In the genomic region with DNA sequence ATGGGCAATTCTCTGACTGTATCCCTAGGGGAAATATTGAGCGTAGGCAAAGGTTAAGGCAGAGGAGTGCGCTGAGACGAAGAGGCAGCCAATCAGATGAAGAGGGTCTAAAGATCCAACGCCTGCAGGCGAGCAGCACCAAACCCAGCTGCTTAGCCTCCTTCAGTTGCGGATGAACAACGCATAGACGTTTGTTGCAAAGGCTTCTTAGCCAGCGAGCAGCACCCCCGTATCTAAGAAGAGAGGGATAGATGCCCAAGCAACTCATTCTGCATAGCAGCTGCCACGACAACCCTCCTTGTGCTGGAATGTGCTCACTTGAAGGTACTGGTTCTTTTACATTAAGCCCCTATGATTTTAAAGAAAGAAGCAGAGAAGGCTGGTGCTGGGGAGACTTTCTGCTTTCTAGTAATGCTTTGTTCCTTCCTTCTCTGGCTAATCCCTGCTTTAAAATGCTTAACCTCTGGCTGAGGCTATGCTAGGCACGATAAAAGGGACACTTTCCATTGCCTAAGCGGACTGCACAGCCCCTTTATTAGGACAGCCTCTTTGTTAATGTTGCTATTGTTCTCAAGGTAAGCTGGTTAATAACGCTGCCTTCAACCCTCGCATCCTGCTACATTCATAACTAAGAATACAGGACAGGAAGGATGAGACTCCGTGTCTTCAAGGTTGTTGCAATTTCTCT, we compare ENCODE assay signal across 9 mouse cellular contexts. TPM values are rescaled to one million over a fixed set of nuclear protein-coding genes. Genes with fewer than 3 reads are reported as not detected.
A peak's percentile ranks its signal among the peaks of the same experiment; 100 is the strongest.
DNase-seq lines count a peak whose midpoint lies in the region; ATAC-seq and TF ChIP-seq lines count a peak whose summit lies in the region.
"Had no signal": no experiment of that assay in that cellular context is flagged by ENCODE, and none has a peak within 500 bp of the region (broad histone marks: within the 10 kb centered on the region; RNA-seq: fewer than 3 reads in every experiment).

A gene (plus strand): TSS at position 155 of the 688 bp plus-strand sequence.

- no peak for TF ChIP-seq CTCF in spleen, adult 2 months (IDR thresholded peaks at IDR 0.05; ENCODE audit: extremely low read depth, insufficient read depth, insufficient read length, insufficient replicate concordance)

- no peak for DNase-seq in spleen, adult 2 months (ENCODE audit: low read depth in 1 of 2, low spot score in 2 of 2)
- DNase-seq in spleen, adult 12 weeks (ENCODE audit: low spot score) = no peak
- DNase-seq in forebrain, embryonic 11.5 days (ENCODE audit: low spot score) = peak; percentile 59
- DNase-seq in layer of hippocampus, postnatal 36 days = peak; percentile 30 to 43
- DNase-seq in thymus, postnatal 10 days (ENCODE audit: low spot score in 2 of 2) = no peak
- DNase-seq in yolk sac, embryonic 10.5 days (ENCODE audit: low spot score) = no peak

- H3K27me3 ChIP-seq in spleen, adult 2 months (ENCODE audit: control insufficient read depth, insufficient read depth, low read length) = no peaks in the 10 kb centered on the region
- H3K27me3 ChIP-seq in forebrain, embryonic 11.5 days (ENCODE audit: control insufficient read depth, insufficient read depth, low read length) = no peaks in the 10 kb centered on the region
- H3K27me3 ChIP-seq in heart, embryonic 14.5 days (ENCODE audit: control insufficient read depth, insufficient read depth, low read length) = no peaks in the 10 kb centered on the region
- H3K27me3 ChIP-seq in neural tube, embryonic 13.5 days = no peaks in the 10 kb centered on the region
- H3K27me3 ChIP-seq: liver, embryonic 15.5 days had no signal

- H3K4me2 ChIP-seq in forebrain, embryonic 11.5 days (ENCODE audit: low read depth, low read length, severe bottlenecking) = peak within 1 kb of the TSS; percentile 46
- H3K4me2 ChIP-seq in heart, embryonic 14.5 days (ENCODE audit: low read length) = peak within 1 kb of the TSS; percentile 57
- H3K4me2 ChIP-seq in neural tube, embryonic 13.5 days = peak within 1 kb of the TSS; percentile 68
- H3K4me2 ChIP-seq: liver, embryonic 15.5 days had no signal

- peak within 1 kb of the TSS; percentile 48 for H3K9ac ChIP-seq in forebrain, embryonic 11.5 days (ENCODE audit: low read length)
- H3K9ac ChIP-seq in heart, embryonic 14.5 days (ENCODE audit: low read length) = peak within 1 kb of the TSS; percentile 39; the same call in 1 of the 2 replicates
- H3K9ac ChIP-seq in neural tube, embryonic 13.5 days = peak within 1 kb of the TSS; percentile 84
- H3K9ac ChIP-seq: liver, embryonic 15.5 days had no signal

- 56% methylated on average over 16 of the region's 16 CpGs for WGBS in spleen, adult 2 months
- WGBS in forebrain, embryonic 11.5 days = 3% methylated on average over 16 of the region's 16 CpGs
- WGBS in heart, embryonic 14.5 days = 26% methylated on average over 16 of the region's 16 CpGs
- WGBS in neural tube, embryonic 13.5 days = 8% methylated on average over 16 of the region's 16 CpGs

- no peaks in the 10 kb centered on the region for H3K9me3 ChIP-seq in forebrain, embryonic 11.5 days (ENCODE audit: control insufficient read depth, low read length)
- no peaks in the 10 kb centered on the region for H3K9me3 ChIP-seq in heart, embryonic 14.5 days (ENCODE audit: control insufficient read depth, low read length)
- no peaks in the 10 kb centered on the region for H3K9me3 ChIP-seq in neural tube, embryonic 13.5 days
- H3K9me3 ChIP-seq: liver, embryonic 15.5 days had no signal

- no peaks in the 10 kb centered on the region for H3K4me1 ChIP-seq in spleen, adult 2 months (ENCODE audit: control insufficient read depth, insufficient read depth, insufficient read length)
- H3K4me1 ChIP-seq in forebrain, embryonic 11.5 days (replicated peaks; ENCODE audit: control insufficient read depth, insufficient read depth, low read length) = peaks cover 4% of the 10 kb centered on the region; the same call in 1 of the 2 replicates
- H3K4me1 ChIP-seq in heart, embryonic 14.5 days (ENCODE audit: control insufficient read depth in 2 of 2, insufficient read depth in 2 of 2, low read length in 2 of 2) = peaks cover 2 to 5% of the 10 kb centered on the region in 2 experiments; a peak in 1 of 4 replicates
- peaks cover 19% of the 10 kb centered on the region for H3K4me1 ChIP-seq in neural tube, embryonic 13.5 days (replicated peaks)
- H3K4me1 ChIP-seq: liver, embryonic 15.5 days had no signal

- no peaks in the 10 kb centered on the region for H3K36me3 ChIP-seq in spleen, adult 2 months (ENCODE audit: control insufficient read depth, insufficient read depth, low read length)
- H3K36me3 ChIP-seq in forebrain, embryonic 11.5 days (ENCODE audit: control insufficient read depth, insufficient read depth, low read length) = no peaks in the 10 kb centered on the region
- H3K36me3 ChIP-seq in heart, embryonic 14.5 days (ENCODE audit: control insufficient read depth, insufficient read depth, low read length) = no peaks in the 10 kb centered on the region
- H3K36me3 ChIP-seq in neural tube, embryonic 13.5 days = no peaks in the 10 kb centered on the region
- H3K36me3 ChIP-seq: liver, embryonic 15.5 days had no signal

- H3K27ac ChIP-seq in spleen, adult 2 months (ENCODE audit: insufficient read depth, low read length) = no peak within 1 kb of the TSS
- peak within 1 kb of the TSS; percentile 65 for H3K27ac ChIP-seq in forebrain, embryonic 11.5 days (ENCODE audit: low read depth, low read length)
- no peak within 1 kb of the TSS for H3K27ac ChIP-seq in heart, embryonic 14.5 days (replicated peaks in 1 of 2; ENCODE audit: control insufficient read depth in 1 of 2, insufficient read depth in 1 of 2, low read depth in 2 of 2, low read length in 2 of 2)
- peak within 1 kb of the TSS; percentile 97 for H3K27ac ChIP-seq in neural tube, embryonic 13.5 days (replicated peaks)
- H3K27ac ChIP-seq: liver, embryonic 15.5 days had no signal

- peak; percentile 90 for ATAC-seq in forebrain, embryonic 11.5 days (replicated peaks; ENCODE audit: low FRiP score)
- ATAC-seq in heart, embryonic 14.5 days (ENCODE audit: insufficient number of reproducible peaks, insufficient read depth, low FRiP score, low read depth) = no peak
- peak; percentile 96 for ATAC-seq in neural tube, embryonic 13.5 days (ENCODE audit: low read depth)

- no peak for TF ChIP-seq POLR2A in spleen, adult 2 months (IDR thresholded peaks at IDR 0.05; ENCODE audit: low read depth, low read length)

- H3K4me3 ChIP-seq in spleen, adult 2 months (ENCODE audit: extremely low read depth, insufficient read depth, insufficient read length) = no peak within 1 kb of the TSS
- H3K4me3 ChIP-seq in forebrain, embryonic 11.5 days (ENCODE audit: low read depth, low read length) = peak within 1 kb of the TSS; percentile 24
- H3K4me3 ChIP-seq in heart, embryonic 14.5 days (ENCODE audit: control insufficient read depth in 1 of 2, insufficient read depth in 1 of 2, low read depth in 1 of 2, low read length in 2 of 2) = peak within 1 kb of the TSS; percentile 15; a peak in 3 of 4 replicates
- H3K4me3 ChIP-seq in neural tube, embryonic 13.5 days = peak within 1 kb of the TSS; percentile 51
- H3K4me3 ChIP-seq: liver, embryonic 15.5 days had no signal

RNA-seq across cellular contexts. Expression of the gene that starts here (rescaled TPM):
- 25.4 and 28.5 TPM in 2 replicates for polyA plus RNA-seq in spleen, adult 2 months (2012; rRNA removed)
- polyA plus RNA-seq in forebrain, embryonic 11.5 days (2014; fragmentation: Nextera tagmentation; extraction: Ambion mirVana) = 78.7 and 83.0 TPM in 2 replicates
- polyA plus RNA-seq in heart, embryonic 14.5 days (2014; fragmentation: Nextera tagmentation; extraction: Ambion mirVana) = 476 and 526 TPM in 2 replicates
- total RNA-seq in layer of hippocampus, postnatal 36 days (2021) = 100 to 1,000 TPM; 176 to 197 TPM
- 50.5 and 59.3 TPM in 2 replicates for polyA plus RNA-seq in neural tube, embryonic 13.5 days (2015; fragmentation: Nextera tagmentation; extraction: Ambion mirVana)

Comparison
In these comparisons a context has a peak if more than half of its experiments do, and no peak if none do; other contexts are left out.
1. DNase-seq: peak in forebrain, embryonic 11.5 days (single experiment) and layer of hippocampus, postnatal 36 days (2 of 2); none in spleen, adult 2 months (0 of 2), spleen, adult 12 weeks (single experiment), thymus, postnatal 10 days (0 of 2) and yolk sac, embryonic 10.5 days (single experiment).
2. H3K27ac ChIP-seq: peak in forebrain, embryonic 11.5 days (single experiment) and neural tube, embryonic 13.5 days (single experiment); none in spleen, adult 2 months (single experiment) and heart, embryonic 14.5 days (0 of 2).
3. Peak in every context shown above with its lines, with median percentiles within 50 percentile points of each other: H3K4me2 ChIP-seq and H3K9ac ChIP-seq.